Mouse (Mus musculus): Measurements from ENCODE around the gene Nrbp1.

GRCm38 (mm10) chr5:31290521-31291360 lies 50.1 kb downstream of the Nrbp1 start, which contains the start of gene Ift172:
- TF ChIP-seq CTCF (IDR thresholded peaks at IDR 0.05; ENCODE audit: extremely low read depth, insufficient read depth, low read length), result no peak
- TF ChIP-seq POLR2A (IDR thresholded peaks at IDR 0.05; ENCODE audit: extremely low read depth, insufficient read depth, low read length), result peak; percentile 87
